Mouse (Mus musculus) liver, embryonic 13.5 days (tissue): ENCODE results near the gene Tjp2. TPM values are rescaled to one million over a fixed set of nuclear protein-coding genes. Genes with fewer than 3 reads are reported as not detected.
A peak's percentile ranks its signal among the peaks of the same experiment; 100 is the strongest.

Source experiments
- ATAC-seq: fragments of 200-750 bp; cut with Nextera tagmentation; 2 replicates; pipeline ENCODE4 v1.8.0; 2017; ENCODE audit warnings: low read depth, mild to moderate bottlenecking, moderate number of reproducible peaks, moderate library complexity
- DNase-seq: peaks from one replicate; pipeline ENCODE4 v3.0.0; 2022
- H3K27ac ChIP-seq: fragments of 300-500 bp; sonication (generic); 2 replicates; pipeline ENCODE4 v1.5.1; 2015; ENCODE audit warnings: moderate library complexity, mild to moderate bottlenecking, inconsistent platforms
- H3K27me3 ChIP-seq: fragments of 300-500 bp; sonication (generic); 2 replicates; pipeline ENCODE4 v1.6.1; 2015; ENCODE audit warnings: mild to moderate bottlenecking, inconsistent platforms
- H3K36me3 ChIP-seq: fragments of 300-500 bp; sonication (generic); 2 replicates; pipeline ENCODE4 v1.6.1; 2015; ENCODE audit warnings: mild to moderate bottlenecking, inconsistent platforms
- H3K4me1 ChIP-seq: fragments of 300-500 bp; sonication (generic); replicated peaks from 2 replicates; pipeline ENCODE4 v1.6.1; 2015; ENCODE audit warnings: inconsistent platforms
- H3K4me2 ChIP-seq: fragments of 300-500 bp; sonication (generic); 2 replicates; pipeline ENCODE4 v1.6.1; 2015; ENCODE audit warnings: inconsistent platforms, mild to moderate bottlenecking, moderate library complexity
- H3K4me3 ChIP-seq: fragments of 300-500 bp; sonication (generic); replicated peaks from 2 replicates; pipeline ENCODE4 v1.5.1; 2015; ENCODE audit warnings: mild to moderate bottlenecking, inconsistent platforms
- H3K9ac ChIP-seq: fragments of 300-500 bp; sonication (generic); 2 replicates; pipeline ENCODE4 v1.6.1; 2015; ENCODE audit warnings: mild to moderate bottlenecking, inconsistent platforms
- H3K9me3 ChIP-seq: fragments of 300-500 bp; sonication (generic); replicated peaks from 2 replicates; pipeline ENCODE4 v1.6.1; 2016; ENCODE audit warnings: inconsistent platforms
- WGBS: fragments of 180-500 bp; shearing (Covaris S2); methylation state at CpG from one replicate; pipeline ENCODE4 v1.1.7; 2015; ENCODE audit not compliant: insufficient replicate concordance; 5-methylcytosine and 5-hydroxymethylcytosine counted together
- polyA plus RNA-seq: library from polyadenylated mRNA; unstranded; fragments of >200 nt; fragmentation: Nextera tagmentation; extraction: Ambion mirVana; gene quantifications from 2 replicates; pipeline ENCODE4 v1.2.1, GENCODE M21; 2015

The Tjp2 gene
- polyA plus RNA-seq, 1 experiment from 2014 or later = 4.7 TPM

DNA sequence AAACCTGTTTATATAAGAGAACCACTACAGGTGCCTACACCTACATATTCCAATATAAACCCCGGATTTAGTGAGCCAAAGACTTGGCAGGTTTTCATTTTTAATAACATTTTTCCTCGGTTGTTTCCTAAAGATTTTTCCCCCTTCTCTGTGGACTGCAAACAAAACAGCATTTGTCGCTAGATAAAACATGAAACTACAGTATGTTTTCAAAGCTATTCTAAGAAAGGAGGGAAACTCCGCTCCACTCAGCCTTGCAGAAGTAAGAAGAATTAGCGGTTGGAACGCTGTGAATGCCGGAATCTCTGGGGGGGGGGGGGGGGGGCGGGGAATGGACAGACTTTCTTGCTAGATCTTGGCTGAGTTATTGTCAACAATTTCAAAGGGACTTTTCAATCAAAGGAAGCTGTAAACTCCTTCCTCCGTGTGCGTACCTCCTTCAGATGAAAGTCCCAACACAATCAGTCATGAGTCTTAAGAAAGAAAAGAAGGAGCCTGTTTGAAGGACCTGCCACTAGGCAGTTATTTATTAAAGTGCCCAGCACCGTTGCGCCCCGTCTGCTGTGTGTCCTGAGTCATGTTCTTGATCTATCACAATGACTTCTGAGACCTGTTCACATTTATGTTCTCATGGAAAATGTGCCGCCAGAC, 3.9 kb downstream of the Tjp2 start:
- Histone ChIP-seq H3K27ac (no peak overlapping the region), H3K27me3 (peaks cover 33% of the 10 kb centered on the region), H3K4me1 (no peaks in the 10 kb centered on the region; the same call in 1 of the 2 replicates), H3K4me3 (no peak overlapping the region), H3K9me3 (no peaks in the 10 kb centered on the region), H3K36me3 (no peaks in the 10 kb centered on the region), H3K9ac (no peak overlapping the region), H3K4me2 (no peak overlapping the region)
- DNase-seq = no peak
- 37% methylated on average over 14 of the region's 14 CpGs for WGBS
- ATAC-seq = no peak

GRCm38 (mm10) chr19:24219011-24219410, 5.8 kb downstream of the Tjp2 start:
- no peaks in the 10 kb centered on the region for H3K9me3 ChIP-seq
- 69% methylated on average over 9 of the region's 9 CpGs for WGBS
- no peak overlapping the region for H3K4me3 ChIP-seq

GRCm38 (mm10) chr19:24218291-24218690, 6.5 kb downstream of the Tjp2 start:
- DNase-seq (no peak), ATAC-seq (no peak)
- H3K4me2 ChIP-seq = no peak overlapping the region
- peaks cover 7% of the 10 kb centered on the region for H3K27me3 ChIP-seq
- 21% methylated on average over 2 of the region's 2 CpGs for WGBS
- H3K9me3 ChIP-seq = no peaks in the 10 kb centered on the region
- H3K4me3 ChIP-seq = no peak overlapping the region
- H3K4me1 ChIP-seq = no peaks in the 10 kb centered on the region
- H3K9ac ChIP-seq = no peak overlapping the region
- H3K27ac ChIP-seq = no peak overlapping the region
- no peaks in the 10 kb centered on the region for H3K36me3 ChIP-seq

More at GRCm38 (mm10) chr19:24219011-24219410, 5.8 kb downstream of the Tjp2 start:
- Histone ChIP-seq H3K4me2 (no peak overlapping the region), H3K36me3 (no peaks in the 10 kb centered on the region), H3K27me3 (peaks cover 14% of the 10 kb centered on the region), H3K9ac (no peak overlapping the region), H3K27ac (no peak overlapping the region), H3K4me1 (no peaks in the 10 kb centered on the region)
- DNase-seq = no peak
- no peak for ATAC-seq

- Histone ChIP-seq H3K4me1 (no peaks in the 10 kb centered on the region), H3K4me2 (no peak overlapping the region), H3K9me3 (no peaks in the 10 kb centered on the region), H3K27me3 (peaks cover 3% of the 10 kb centered on the region; the same call in 1 of the 2 replicates), H3K36me3 (no peaks in the 10 kb centered on the region), H3K27ac (no peak overlapping the region), H3K9ac (no peak overlapping the region), H3K4me3 (no peak overlapping the region)
- DNase-seq (no peak), ATAC-seq (no peak)
These were observed 7.0 kb downstream of the Tjp2 start for GRCm38 (mm10) chr19:24217851-24218250.

DNA sequence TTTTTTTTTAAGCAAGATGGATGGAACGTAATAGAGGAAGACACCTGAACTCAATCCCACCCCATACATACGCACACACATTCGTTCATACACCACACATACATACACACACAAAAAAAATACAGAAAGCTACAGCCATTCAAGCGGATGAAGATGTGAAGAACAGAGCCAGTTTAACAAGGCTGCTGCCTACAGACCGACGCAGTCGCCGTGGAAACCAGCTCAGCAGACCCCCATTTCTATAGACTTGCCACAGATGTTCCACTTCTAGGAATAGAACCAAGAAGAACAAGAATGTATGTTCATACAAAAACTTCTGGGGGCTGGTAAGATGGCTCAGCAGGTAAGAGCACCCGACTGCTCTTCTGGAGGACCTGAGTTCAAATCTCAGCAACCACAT, 8.1 kb downstream of the Tjp2 start:
- H3K4me3 ChIP-seq = no peak overlapping the region
- WGBS = 82% methylated on average over 9 of the region's 9 CpGs
- H3K9ac ChIP-seq = no peak overlapping the region
- no peak for DNase-seq
- no peaks in the 10 kb centered on the region for H3K27me3 ChIP-seq
- H3K9me3 ChIP-seq = no peaks in the 10 kb centered on the region
- no peak overlapping the region for H3K27ac ChIP-seq
- no peak for ATAC-seq
- no peaks in the 10 kb centered on the region for H3K4me1 ChIP-seq
- no peak overlapping the region for H3K4me2 ChIP-seq
- no peaks in the 10 kb centered on the region for H3K36me3 ChIP-seq

- no peak overlapping the region for H3K4me2 ChIP-seq
- H3K9me3 ChIP-seq = no peaks in the 10 kb centered on the region
- no peak overlapping the region for H3K4me3 ChIP-seq
- no peaks in the 10 kb centered on the region for H3K27me3 ChIP-seq
- no peak for ATAC-seq
- no peak overlapping the region for H3K9ac ChIP-seq
- no peaks in the 10 kb centered on the region for H3K36me3 ChIP-seq
- 77% methylated on average over 7 of the region's 7 CpGs for WGBS
- no peak overlapping the region for H3K27ac ChIP-seq
- no peak for DNase-seq
- peaks cover 4% of the 10 kb centered on the region for H3K4me1 ChIP-seq
These were observed 9.9 kb downstream of the Tjp2 start for GRCm38 (mm10) chr19:24214939-24215338.

GRCm38 (mm10) chr19:24213299-24213698, 11.5 kb downstream of the Tjp2 start:
- DNase-seq (no peak), ATAC-seq (peak; percentile 45; the same call in 1 of the 2 replicates)
- Histone ChIP-seq H3K36me3 (no peaks in the 10 kb centered on the region), H3K27ac (no peak overlapping the region), H3K4me1 (peaks cover 4% of the 10 kb centered on the region), H3K9ac (no peak overlapping the region), H3K4me3 (no peak overlapping the region), H3K27me3 (no peaks in the 10 kb centered on the region), H3K4me2 (no peak overlapping the region), H3K9me3 (no peaks in the 10 kb centered on the region)
- WGBS = 41% methylated on average over 7 of the region's 7 CpGs

DNA sequence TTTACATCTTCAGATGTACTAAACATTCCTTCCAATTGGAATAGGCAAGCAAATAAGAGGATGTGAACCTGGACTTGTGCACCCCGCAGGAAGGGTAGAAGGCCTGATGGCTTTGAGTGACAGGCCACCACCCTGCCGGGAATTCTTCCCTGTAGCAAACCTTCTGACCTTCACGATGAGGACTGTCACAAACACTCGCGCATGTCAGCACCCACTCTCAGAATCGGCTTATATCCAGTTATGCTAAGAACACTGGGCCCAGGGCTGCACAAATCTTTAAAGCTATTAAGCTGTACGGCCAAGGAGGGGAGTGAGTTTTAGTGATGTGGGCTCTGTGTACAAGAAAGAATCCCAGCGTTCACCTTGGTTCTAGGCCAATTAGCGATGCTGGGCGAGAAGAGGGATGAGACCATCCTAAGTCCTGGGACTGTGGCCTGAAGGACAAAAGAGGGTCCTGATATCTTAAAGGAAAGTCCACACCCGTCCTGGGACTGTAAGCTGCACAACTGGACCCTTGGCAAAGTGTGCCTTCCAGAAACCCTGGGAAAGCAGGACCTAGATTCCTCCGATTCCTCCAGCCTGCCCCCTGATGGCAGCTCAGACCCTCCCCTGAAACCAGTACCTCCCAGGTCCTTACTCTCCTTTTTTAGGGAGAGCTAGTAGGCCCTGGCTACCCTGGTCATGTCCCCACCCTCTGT, 12.1 kb downstream of the Tjp2 start:
- WGBS = 74% methylated on average over 12 of the region's 12 CpGs
- Histone ChIP-seq H3K9ac (no peak overlapping the region), H3K4me3 (no peak overlapping the region), H3K4me1 (peaks cover 4% of the 10 kb centered on the region), H3K27ac (no peak overlapping the region), H3K27me3 (no peaks in the 10 kb centered on the region), H3K4me2 (no peak overlapping the region), H3K9me3 (no peaks in the 10 kb centered on the region), H3K36me3 (no peaks in the 10 kb centered on the region)
- DNase-seq = no peak
- ATAC-seq = no peak

DNA sequence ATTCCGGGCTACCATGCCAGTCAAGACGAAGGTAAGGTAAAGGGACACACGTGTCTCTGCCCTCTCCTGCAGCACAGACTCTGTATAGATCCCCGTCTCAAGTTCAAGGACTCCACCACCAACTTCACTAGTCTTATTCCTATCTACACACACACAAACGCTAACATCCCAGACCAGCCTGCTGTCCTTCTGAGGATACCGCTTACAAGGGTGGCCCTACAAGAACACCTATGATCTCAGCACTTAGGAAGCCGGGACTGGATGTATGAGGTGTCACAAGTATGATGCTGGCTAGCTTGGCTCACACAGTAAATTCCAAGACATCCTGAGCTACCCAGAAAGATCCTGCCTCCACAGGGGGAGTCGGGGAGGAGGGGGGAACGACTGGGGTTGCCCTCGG, 13.7 kb downstream of the Tjp2 start:
- DNase-seq = no peak
- no peak overlapping the region for H3K4me2 ChIP-seq
- no peak overlapping the region for H3K4me3 ChIP-seq
- no peaks in the 10 kb centered on the region for H3K36me3 ChIP-seq
- peak; percentile 7; the same call in 1 of the 2 replicates for ATAC-seq
- peaks cover 4% of the 10 kb centered on the region for H3K4me1 ChIP-seq
- no peak overlapping the region for H3K27ac ChIP-seq
- no peaks in the 10 kb centered on the region for H3K9me3 ChIP-seq
- 54% methylated on average over 10 of the region's 10 CpGs for WGBS
- no peaks in the 10 kb centered on the region for H3K27me3 ChIP-seq
- H3K9ac ChIP-seq = no peak overlapping the region

DNA sequence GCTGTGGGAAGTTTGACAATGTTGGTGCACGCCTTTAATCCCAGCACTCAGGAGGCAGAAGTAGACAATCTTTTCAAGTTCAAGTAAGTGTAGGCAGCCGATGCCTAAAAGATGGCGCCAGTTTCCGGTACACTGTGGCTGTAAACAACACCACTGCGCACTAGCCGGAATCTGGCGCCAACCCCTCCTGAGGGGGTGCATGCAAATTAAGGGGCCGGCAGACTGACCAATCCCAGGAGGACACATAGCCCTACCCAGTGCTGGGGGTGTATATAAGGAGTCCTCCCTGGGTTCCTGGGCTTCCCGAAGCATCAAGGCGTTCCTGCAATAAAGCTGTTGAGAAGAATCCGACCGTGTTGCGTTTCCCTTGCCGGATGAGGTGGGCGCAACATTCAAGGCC, 15.3 kb downstream of the Tjp2 start:
- Histone ChIP-seq H3K4me1 (peaks cover 4% of the 10 kb centered on the region), H3K27me3 (no peaks in the 10 kb centered on the region), H3K9me3 (no peaks in the 10 kb centered on the region), H3K4me2 (no peak overlapping the region), H3K9ac (no peak overlapping the region), H3K27ac (no peak overlapping the region), H3K36me3 (no peaks in the 10 kb centered on the region), H3K4me3 (no peak overlapping the region)
- ATAC-seq (no peak), DNase-seq (no peak)
- 85% methylated on average over 15 of the region's 15 CpGs for WGBS

DNA sequence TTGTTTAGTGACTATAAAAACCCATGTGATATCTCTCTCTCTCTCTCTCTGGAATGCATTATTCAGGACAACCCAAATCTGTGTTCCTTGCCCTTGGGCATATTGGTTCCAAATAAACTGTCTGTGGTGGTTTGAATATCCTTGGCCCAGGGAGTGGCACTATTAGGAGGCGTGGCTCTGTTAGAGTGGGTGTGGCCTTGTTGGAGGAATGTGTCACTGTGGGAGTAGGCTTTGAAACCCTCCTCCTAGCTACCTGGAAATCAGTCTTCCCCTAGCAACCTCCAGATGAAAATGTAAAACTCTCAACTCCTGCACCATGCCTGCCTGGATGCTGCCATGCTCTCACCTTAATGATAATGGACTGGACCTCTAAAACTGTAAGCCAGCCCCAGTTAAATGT, 16.9 kb downstream of the Tjp2 start:
- Histone ChIP-seq H3K27ac (no peak overlapping the region), H3K4me3 (no peak overlapping the region), H3K4me2 (no peak overlapping the region), H3K4me1 (peaks cover 4% of the 10 kb centered on the region), H3K9me3 (no peaks in the 10 kb centered on the region), H3K9ac (no peak overlapping the region), H3K36me3 (no peaks in the 10 kb centered on the region), H3K27me3 (no peaks in the 10 kb centered on the region)
- ATAC-seq (no peak), DNase-seq (no peak)
- WGBS = 62% methylated on average over 1 of the region's 1 CpGs

GRCm38 (mm10) chr19:24205001-24205400, 19.8 kb downstream of the Tjp2 start:
- 35% methylated on average over 1 of the region's 1 CpGs for WGBS
- Histone ChIP-seq H3K27ac (no peak overlapping the region), H3K4me3 (no peak overlapping the region), H3K4me1 (no peaks in the 10 kb centered on the region), H3K4me2 (no peak overlapping the region), H3K9ac (no peak overlapping the region), H3K27me3 (no peaks in the 10 kb centered on the region), H3K36me3 (no peaks in the 10 kb centered on the region), H3K9me3 (no peaks in the 10 kb centered on the region)
- DNase-seq = no peak
- ATAC-seq = no peak
